Mouse (Mus musculus) testis, adult 2 months (tissue): ENCODE measurements around the gene Synpo2.

Experiments
- CTCF ChIP-seq: fragments of 200-500 bp; IDR thresholded peaks from 2 replicates; pipeline ENCODE4 v1.5.1; 2012; ENCODE audit warnings: low read depth, mild to moderate bottlenecking, inconsistent platforms, low read length, moderate library complexity; ENCODE audit not compliant: control insufficient read depth, insufficient read depth, insufficient replicate concordance
- POLR2A ChIP-seq: fragments of 200-500 bp; IDR thresholded peaks from 2 replicates; pipeline ENCODE4 v1.6.1; 2012; ENCODE audit warnings: low read depth, mild to moderate bottlenecking, inconsistent platforms, low read length, moderate library complexity; ENCODE audit not compliant: control insufficient read depth

DNA sequence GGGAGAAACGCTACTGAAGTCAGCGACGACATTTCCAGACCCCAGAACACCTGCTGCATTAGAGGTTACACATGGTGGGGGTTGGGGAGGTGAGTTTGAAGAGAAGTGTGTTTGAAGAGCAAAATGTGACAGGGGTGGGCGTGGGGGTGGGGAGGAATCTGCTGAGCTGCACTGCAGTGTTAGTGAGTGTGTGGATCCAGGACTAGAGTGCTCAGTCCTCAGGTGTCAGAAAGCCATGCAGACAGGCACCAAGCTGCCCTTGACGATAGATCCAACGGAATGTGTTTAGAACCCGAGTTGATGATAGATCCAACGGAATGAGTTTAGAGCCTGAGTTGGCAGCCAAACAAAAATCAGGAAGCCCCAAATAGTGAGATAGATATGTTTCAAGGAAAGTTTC is 89.4 kb downstream of the Synpo2 start:
- TF ChIP-seq CTCF (no peak), POLR2A (no peak)
